Mouse (Mus musculus): ENCODE results near the gene Nme1.

DNA sequence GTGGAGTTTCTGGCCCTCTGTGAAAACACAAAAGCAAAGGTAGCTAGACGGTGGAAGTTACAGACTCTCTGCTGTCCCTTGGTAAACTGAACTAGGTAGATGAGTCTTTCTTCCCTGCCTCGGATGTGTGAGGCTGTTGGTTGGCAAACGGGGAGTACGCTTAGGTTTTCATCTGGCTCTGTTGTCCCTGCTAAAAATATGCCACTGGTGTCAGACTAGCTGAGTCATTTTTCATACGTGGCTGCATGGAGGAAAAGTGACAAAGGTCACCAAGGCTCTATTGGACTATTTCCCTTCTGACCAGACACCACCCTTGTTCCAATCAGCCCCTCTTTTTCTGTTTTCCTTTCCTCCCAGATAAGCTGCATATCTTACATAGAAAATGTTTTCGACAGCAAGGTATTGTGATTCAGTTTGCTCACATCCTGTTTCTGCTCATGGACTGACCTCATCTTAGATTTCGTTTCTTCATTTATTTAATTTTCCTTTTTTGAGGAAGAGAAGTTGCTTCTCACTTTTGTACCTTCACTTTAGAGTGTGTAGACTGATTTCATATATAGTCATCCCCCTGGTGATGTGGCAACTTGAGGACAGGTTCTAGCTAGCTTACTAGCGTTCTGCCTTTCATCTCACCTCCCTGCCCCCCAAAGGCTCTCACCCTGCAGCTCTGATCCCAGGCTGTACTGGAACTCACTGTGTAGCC is 19.5 kb upstream of the Nme1 start:
- TF ChIP-seq CTCF (IDR thresholded peaks at IDR 0.05; ENCODE audit: borderline replicate concordance, insufficient read depth, low read length) (no peak), POLR2A (IDR thresholded peaks at IDR 0.05; ENCODE audit: low read depth, low read length) (no peak)
